Mouse (Mus musculus) CH12.LX (cell line): Measurements from ENCODE around the gene Alg5.

Experiments
- CTCF ChIP-seq, 2 experiments: IDR thresholded peaks in 1 of 2; conservative IDR thresholded peaks in 1 of 2; 2 replicates each; pipeline ENCODE4 v1.5.1; 2011 to 2012; ENCODE audit warnings: low read depth in 2 of 2, low read length in 2 of 2, improper control_type of control experiment in 1 of 2, inconsistent platforms in 1 of 2, mild to moderate bottlenecking in 1 of 2, moderate library complexity in 1 of 2
- E2F4 ChIP-seq: IDR thresholded peaks from 2 replicates; pipeline ENCODE4 v1.6.1; 2011; ENCODE audit warnings: low read depth, low read length, improper control_type of control experiment; ENCODE audit not compliant: insufficient replicate concordance
- EP300 ChIP-seq: IDR thresholded peaks from 2 replicates; pipeline ENCODE4 v1.6.1; 2011; ENCODE audit warnings: low read length, improper control_type of control experiment
- ETS1 ChIP-seq: conservative IDR thresholded peaks from 2 replicates; pipeline ENCODE4 v1.6.1; 2012; ENCODE audit warnings: low read depth, mild to moderate bottlenecking, inconsistent platforms, low read length, improper control_type of control experiment, moderate library complexity
- GABPA ChIP-seq: IDR thresholded peaks from 2 replicates; pipeline ENCODE4 v1.6.1; 2012; ENCODE audit warnings: low read depth, low read length, improper control_type of control experiment, inconsistent platforms; ENCODE audit not compliant: insufficient replicate concordance
- KAT2A ChIP-seq: IDR thresholded peaks from 2 replicates; pipeline ENCODE4 v1.6.1; 2012; ENCODE audit warnings: low read length, improper control_type of control experiment, inconsistent platforms; ENCODE audit not compliant: insufficient replicate concordance
- MAX ChIP-seq: IDR thresholded peaks from 2 replicates; pipeline ENCODE4 v1.6.1; 2011; ENCODE audit warnings: low read length, improper control_type of control experiment
- POLR2A ChIP-seq: IDR thresholded peaks from 2 replicates; pipeline ENCODE4 v1.6.1; 2011; ENCODE audit warnings: low read depth, mild to moderate bottlenecking, improper control_type of control experiment, low read length
- UBTF ChIP-seq: IDR thresholded peaks from 2 replicates; pipeline ENCODE4 v1.6.1; 2012; ENCODE audit warnings: low read depth, mild to moderate bottlenecking, inconsistent platforms, low read length, improper control_type of control experiment, moderate library complexity
- USF1 ChIP-seq: IDR thresholded peaks from 2 replicates; pipeline ENCODE4 v1.6.1; 2014; ENCODE audit warnings: low read depth, mild to moderate bottlenecking, inconsistent platforms, low read length, improper control_type of control experiment
- ZC3H11A ChIP-seq: IDR thresholded peaks from 2 replicates; pipeline ENCODE4 v1.6.1; 2012; ENCODE audit warnings: low read depth, mild to moderate bottlenecking, inconsistent platforms, low read length, improper control_type of control experiment
- ZNF384 ChIP-seq: IDR thresholded peaks from 2 replicates; pipeline ENCODE4 v1.6.1; 2012; ENCODE audit warnings: low read depth, low read length, improper control_type of control experiment, inconsistent platforms

- no peak for TF ChIP-seq E2F4
- no peak for TF ChIP-seq EP300
- no peak for TF ChIP-seq UBTF
- no peak for TF ChIP-seq CTCF (conservative IDR thresholded peaks at IDR 0.05 in 1 of 2, IDR thresholded peaks at IDR 0.05 in 1 of 2; ENCODE audit: low read depth in 2 of 2, low read length in 2 of 2)
- no peak for TF ChIP-seq ZC3H11A
- TF ChIP-seq POLR2A = no peak
- no peak for TF ChIP-seq MAX
- TF ChIP-seq ZNF384 = no peak
- TF ChIP-seq GABPA = no peak
- no peak for TF ChIP-seq ETS1
- no peak for TF ChIP-seq KAT2A
- no peak for TF ChIP-seq USF1
Measured at GRCm38 (mm10) chr3:54732371-54732770, 3.0 kb upstream of the Alg5 start.
